19 mouse cellular contexts compared by ENCODE assay signal in the genomic region with DNA sequence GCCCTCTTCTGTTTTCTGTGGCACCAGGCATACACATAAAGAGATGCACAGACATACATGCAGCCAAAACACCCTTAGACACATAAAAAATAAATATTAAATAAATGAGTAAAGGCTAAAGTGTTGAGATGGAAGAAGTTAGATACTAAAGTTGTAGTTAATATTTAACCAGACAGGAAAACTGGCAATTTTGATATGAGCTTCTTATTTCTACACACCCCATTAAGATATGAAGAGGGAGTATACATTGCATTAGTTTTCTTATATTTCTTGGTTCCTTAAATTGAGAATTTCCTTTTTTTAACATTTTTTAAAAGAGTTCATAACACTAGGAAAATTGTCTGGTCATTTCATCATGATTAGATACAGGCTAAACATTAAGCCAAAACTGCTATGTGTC.
A peak's percentile ranks its signal among the peaks of the same experiment; 100 is the strongest.
DNase-seq lines count a peak whose midpoint lies in the region; TF ChIP-seq lines count a peak whose summit lies in the region.
"Had no signal": no experiment of that assay in that cellular context is flagged by ENCODE, and none has a peak within 500 bp of the region (broad histone marks: within the 10 kb centered on the region; RNA-seq: fewer than 3 reads in every experiment).

No protein-coding gene starts in this region.

- TF ChIP-seq POLR2A in MEL (IDR thresholded peaks at IDR 0.05; ENCODE audit: control insufficient read depth in 1 of 2, insufficient read depth in 1 of 2, low read depth in 1 of 2, low read length in 2 of 2, poor library complexity in 1 of 2) = no peak

- H3K9me3 ChIP-seq in MEL (replicated peaks; ENCODE audit: insufficient read depth, low read length) = no peaks in the 10 kb centered on the region
- H3K9me3 ChIP-seq: G1E had no signal

- no peaks in the 10 kb centered on the region for H3K79me2 ChIP-seq in MEL (ENCODE audit: control insufficient read depth, insufficient read depth, low read length, poor library complexity)

- no peak for TF ChIP-seq RAD21 in MEL (IDR thresholded peaks at IDR 0.05; ENCODE audit: low read depth, low read length)

- H3K4me1 ChIP-seq in MEL (ENCODE audit: control insufficient read depth in 1 of 2, insufficient read depth in 2 of 2, low read length in 2 of 2) = peaks cover 4 to 15% of the 10 kb centered on the region in 2 experiments

- peaks cover 0 to 8% of the 10 kb centered on the region in 2 experiments; a peak in 2 of 4 replicates for H3K36me3 ChIP-seq in MEL (ENCODE audit: control insufficient read depth in 1 of 2, insufficient read depth in 2 of 2, low read length in 2 of 2)
- H3K36me3 ChIP-seq: G1E had no signal

- H3K4me3 ChIP-seq in MEL (ENCODE audit: control insufficient read depth in 1 of 2, insufficient read depth in 1 of 2, low read depth in 2 of 2, low read length in 2 of 2) = peak overlapping the region in 1 of 2 experiments; percentile 18; a peak in 1 of 4 replicates

- DNase-seq in MEL (ENCODE audit: low read depth, low spot score) (peak; percentile 33), MEL-GATA-1-ER (ENCODE audit: extremely low read depth, low read depth) (peak; percentile 23)
- DNase-seq in yolk sac, embryonic 10.5 days (ENCODE audit: low spot score) = no peak
- no peak for DNase-seq in lung, postnatal 14 days
- DNase-seq: adrenal gland, adult 2 months; adrenal gland, adult 8-10 months; adrenal gland, postnatal 10 days; adrenal gland, postnatal 14 days; adrenal gland, postnatal 25 days; adrenal gland, postnatal 36 days; B cell, adult 2 months; cerebellum, adult 11 months; cerebellum, adult 11-12 months; cerebellum, adult 18-20 months; cerebellum, adult 2 months; cerebellum, adult 8-10 months had no signal

- TF ChIP-seq EP300 in MEL (IDR thresholded peaks at IDR 0.05; ENCODE audit: low read depth in 1 of 2, low read length in 2 of 2) = peak; percentile 40 to 51; a peak in 3 of 4 replicates

- H3K27me3 ChIP-seq in MEL (ENCODE audit: control insufficient read depth in 1 of 2, insufficient read depth in 2 of 2, low read length in 2 of 2) = no peaks in the 10 kb centered on the region
- H3K27me3 ChIP-seq: CH12.LX, Patski had no signal

- peak overlapping the region; percentile 31 for H3K27ac ChIP-seq in MEL (ENCODE audit: control insufficient read depth, low read depth, low read length)

- no peak overlapping the region for H3K9ac ChIP-seq in MEL (ENCODE audit: control insufficient read depth, low read depth, low read length, poor library complexity, severe bottlenecking)

- TF ChIP-seq CTCF in MEL (IDR thresholded peaks at IDR 0.05 in 2 of 3, conservative IDR thresholded peaks at IDR 0.05 in 1 of 3; ENCODE audit: control insufficient read depth in 1 of 3, insufficient read depth in 1 of 3, low read depth in 2 of 3, low read length in 3 of 3, poor library complexity in 1 of 3, severe bottlenecking in 1 of 3) = no peak

TF ChIP-seq in MEL, 35 proteins besides CTCF, POLR2A, EP300 and RAD21:
- TF ChIP-seq NELFE (IDR thresholded peaks at IDR 0.05; ENCODE audit: low read depth, low read length) (no peak), UBTF (IDR thresholded peaks at IDR 0.05; ENCODE audit: borderline replicate concordance, insufficient read depth, low read depth, low read length) (no peak), POLR2AphosphoS5 (IDR thresholded peaks at IDR 0.05; ENCODE audit: borderline replicate concordance, low read depth, low read length) (no peak), SIN3A (IDR thresholded peaks at IDR 0.05; ENCODE audit: low read length) (no peak), MXI1 (IDR thresholded peaks at IDR 0.05; ENCODE audit: low read depth, low read length) (no peak), KAT2A (conservative IDR thresholded peaks at IDR 0.05; ENCODE audit: low read depth, low read length) (no peak), USF2 (IDR thresholded peaks at IDR 0.05; ENCODE audit: borderline replicate concordance in 1 of 2, insufficient read depth in 1 of 2, low read depth in 1 of 2, low read length in 2 of 2) (no peak), ZC3H11A (IDR thresholded peaks at IDR 0.05; ENCODE audit: low read depth, low read length) (no peak), GATA1 (IDR thresholded peaks at IDR 0.05; ENCODE audit: low read depth, low read length) (0 out of 2 replicates have a peak, but pooled peaks have one; percentile 26), POLR2AphosphoS2 (IDR thresholded peaks at IDR 0.05; ENCODE audit: low read length) (no peak), MYB (IDR thresholded peaks at IDR 0.05; ENCODE audit: low read depth, low read length) (no peak), ZKSCAN1 (IDR thresholded peaks at IDR 0.05; ENCODE audit: low read depth, low read length) (no peak), TCF12 (IDR thresholded peaks at IDR 0.05; ENCODE audit: low read depth, low read length) (peak; percentile 57; the same call in 1 of the 2 replicates), HCFC1 (IDR thresholded peaks at IDR 0.05; ENCODE audit: low read depth, low read length) (no peak), ETS1 (IDR thresholded peaks at IDR 0.05; ENCODE audit: low read depth, low read length) (no peak)

Comparison
In these comparisons a context has a peak if more than half of its experiments do, and no peak if none do; other contexts are left out.
1. DNase-seq: peak in MEL (single experiment) and MEL-GATA-1-ER (single experiment); none in yolk sac, embryonic 10.5 days (single experiment) and lung, postnatal 14 days (single experiment).